Mouse (Mus musculus): Measurements from ENCODE around the gene Rnf141. TPM values are rescaled to one million over a fixed set of nuclear protein-coding genes. Genes with fewer than 3 reads are reported as not detected.

The Rnf141 gene
- total RNA-seq, 2 experiments from 2014 or later = 85.2 to 93.9 TPM

- intact Hi-C loops (cut with DNase I) = no loop called here
- no peak for DNase-seq
Measured at GRCm38 (mm10) chr7:110797722-110798409, 46.4 kb downstream of the Rnf141 start.

GRCm38 (mm10) chr7:110796367-110797051 is 47.7 kb downstream of the Rnf141 start:
- no peak for DNase-seq

GRCm38 (mm10) chr7:110794722-110795121 is 49.5 kb downstream of the Rnf141 start:
- no peak for DNase-seq
- intact Hi-C loops (cut with DNase I) = no loop called here

More at GRCm38 (mm10) chr7:110796367-110797051, 47.7 kb downstream of the Rnf141 start:
- intact Hi-C loops (cut with DNase I) = no loop called here

GRCm38 (mm10) chr7:110792834-110793233 is 51.4 kb downstream of the Rnf141 start:
- intact Hi-C loops (cut with DNase I) = no loop called here
- DNase-seq = no peak

- intact Hi-C loops (cut with DNase I) = no loop called here
- no peak for DNase-seq
Measured at GRCm38 (mm10) chr7:110792201-110792600, 52.1 kb downstream of the Rnf141 start.

- intact Hi-C loops (cut with DNase I) = no loop called here
- DNase-seq = no peak
Measured at GRCm38 (mm10) chr7:110790878-110791277, 53.4 kb downstream of the Rnf141 start.

GRCm38 (mm10) chr7:110787310-110787709 is 56.9 kb downstream of the Rnf141 start:
- no peak for DNase-seq
- intact Hi-C loops (cut with DNase I) = no loop called here

GRCm38 (mm10) chr7:110785741-110786146 is 58.5 kb downstream of the Rnf141 start:
- DNase-seq = no peak
- intact Hi-C loops (cut with DNase I) = no loop called here

- intact Hi-C loops (cut with DNase I) = no loop called here
- DNase-seq = no peak
Measured at GRCm38 (mm10) chr7:110784965-110785364, 59.3 kb downstream of the Rnf141 start.

- intact Hi-C loops (cut with DNase I) = no loop called here
Measured at GRCm38 (mm10) chr7:110782845-110783478, 61.3 kb downstream of the Rnf141 start.

GRCm38 (mm10) chr7:110782135-110782534 is 62.1 kb downstream of the Rnf141 start:
- intact Hi-C loops (cut with DNase I) = no loop called here
- no peak for DNase-seq

More at GRCm38 (mm10) chr7:110782845-110783478, 61.3 kb downstream of the Rnf141 start:
- no peak for DNase-seq

GRCm38 (mm10) chr7:110781231-110781711 is 63.0 kb downstream of the Rnf141 start:
- intact Hi-C loops (cut with DNase I) = no loop called here
- DNase-seq = peak; percentile 72

GRCm38 (mm10) chr7:110780520-110780919 is 63.7 kb downstream of the Rnf141 start:
- no peak for DNase-seq
- intact Hi-C loops (cut with DNase I) = no loop called here

- peak; percentile 73 for DNase-seq
Measured at GRCm38 (mm10) chr7:110779605-110780111, 64.6 kb downstream of the Rnf141 start.

GRCm38 (mm10) chr7:110778933-110779332 is 65.3 kb downstream of the Rnf141 start:
- DNase-seq = no peak
- intact Hi-C loops (cut with DNase I) = no loop called here

More at GRCm38 (mm10) chr7:110779605-110780111, 64.6 kb downstream of the Rnf141 start:
- intact Hi-C loops (cut with DNase I) = no loop called here

- intact Hi-C loops (cut with DNase I) = no loop called here
- no peak for DNase-seq
Measured at GRCm38 (mm10) chr7:110777146-110778001, 66.9 kb downstream of the Rnf141 start.

- intact Hi-C loops (cut with DNase I) = no loop called here
- no peak for DNase-seq
Measured at GRCm38 (mm10) chr7:110774674-110775073, 69.6 kb downstream of the Rnf141 start.

GRCm38 (mm10) chr7:110774077-110774476 is 70.2 kb downstream of the Rnf141 start:
- intact Hi-C loops (cut with DNase I) = no loop called here
- peak; percentile 86 for DNase-seq

GRCm38 (mm10) chr7:110773204-110774002 is 70.9 kb downstream of the Rnf141 start:
- intact Hi-C loops (cut with DNase I) = no loop called here
- DNase-seq = peak; percentile 77
